Mouse (Mus musculus) C2C12 (cell line): Measurements from ENCODE around the gene Hist3h2a. TPM values are rescaled to one million over a fixed set of nuclear protein-coding genes. Genes with fewer than 3 reads are reported as not detected.
"Not testable (repeated sequence)": the region's sequence is repeated elsewhere in the genome, so short reads cannot be mapped to it uniquely, and the experiment has no call there.

Source experiments
- H3K27me3 ChIP-seq: one replicate; pipeline ENCODE4 v1.6.1; 2011; ENCODE audit not compliant: control insufficient read depth, insufficient read depth, insufficient read length
- H3K36me3 ChIP-seq: one replicate; pipeline ENCODE4 v1.6.1; 2011; ENCODE audit not compliant: control insufficient read depth, insufficient read depth
- H3K4me3 ChIP-seq: one replicate; pipeline ENCODE4 v1.5.1; 2011; ENCODE audit warnings: mild to moderate bottlenecking, control low read depth; ENCODE audit not compliant: poor library complexity, insufficient read depth, severe bottlenecking
- H3K79me2 ChIP-seq: one replicate; pipeline ENCODE4 v1.6.1; 2011; ENCODE audit not compliant: control insufficient read depth, insufficient read depth
- H3K79me3 ChIP-seq: one replicate; pipeline ENCODE4 v1.6.1; 2011; ENCODE audit warnings: low read depth, control low read depth
- H3ac ChIP-seq: one replicate; pipeline ENCODE3; 2011; ENCODE audit warnings: low read depth; ENCODE audit not compliant: control insufficient read depth, insufficient read length
- CEBPB ChIP-seq: IDR thresholded peaks from one replicate; pipeline ENCODE4 v1.6.1; 2011; ENCODE audit warnings: low read depth, mild to moderate bottlenecking, control low read depth, moderate library complexity
- CTCF ChIP-seq: IDR thresholded peaks from one replicate; pipeline ENCODE4 v1.5.1; 2011; ENCODE audit not compliant: control insufficient read depth, insufficient read depth, insufficient read length
- FOSL1 ChIP-seq: IDR thresholded peaks from one replicate; pipeline ENCODE4 v1.8.0; 2011; ENCODE audit warnings: mild to moderate bottlenecking, low read length; ENCODE audit not compliant: poor library complexity, insufficient read depth, severe bottlenecking
- MAX ChIP-seq: IDR thresholded peaks from one replicate; pipeline ENCODE4 v1.6.1; 2011; ENCODE audit warnings: mild to moderate bottlenecking, control low read depth
- MYOD1 ChIP-seq: IDR thresholded peaks from one replicate; pipeline ENCODE4 v1.6.1; 2011; ENCODE audit warnings: low read depth; ENCODE audit not compliant: control insufficient read depth, insufficient read length
- MYOG ChIP-seq: IDR thresholded peaks from one replicate; pipeline ENCODE4 v1.6.1; 2011; ENCODE audit not compliant: control insufficient read depth, insufficient read length; ENCODE audit errors: extremely low read depth
- USF1 ChIP-seq: IDR thresholded peaks from one replicate; pipeline ENCODE4 v1.6.1; 2011; ENCODE audit warnings: low read depth, mild to moderate bottlenecking, control low read depth, moderate library complexity
- polyA plus RNA-seq: library from polyadenylated mRNA; unstranded; fragments of >200 nt; fragmentation: generic; extraction: Trizol; gene quantifications from one replicate; pipeline ENCODE4 v1.2.1, GENCODE M21; 2012; ENCODE audit warnings: missing spikeins

Gene Hist3h2a
- polyA plus RNA-seq, 1 experiment: 11.4 TPM

DNA sequence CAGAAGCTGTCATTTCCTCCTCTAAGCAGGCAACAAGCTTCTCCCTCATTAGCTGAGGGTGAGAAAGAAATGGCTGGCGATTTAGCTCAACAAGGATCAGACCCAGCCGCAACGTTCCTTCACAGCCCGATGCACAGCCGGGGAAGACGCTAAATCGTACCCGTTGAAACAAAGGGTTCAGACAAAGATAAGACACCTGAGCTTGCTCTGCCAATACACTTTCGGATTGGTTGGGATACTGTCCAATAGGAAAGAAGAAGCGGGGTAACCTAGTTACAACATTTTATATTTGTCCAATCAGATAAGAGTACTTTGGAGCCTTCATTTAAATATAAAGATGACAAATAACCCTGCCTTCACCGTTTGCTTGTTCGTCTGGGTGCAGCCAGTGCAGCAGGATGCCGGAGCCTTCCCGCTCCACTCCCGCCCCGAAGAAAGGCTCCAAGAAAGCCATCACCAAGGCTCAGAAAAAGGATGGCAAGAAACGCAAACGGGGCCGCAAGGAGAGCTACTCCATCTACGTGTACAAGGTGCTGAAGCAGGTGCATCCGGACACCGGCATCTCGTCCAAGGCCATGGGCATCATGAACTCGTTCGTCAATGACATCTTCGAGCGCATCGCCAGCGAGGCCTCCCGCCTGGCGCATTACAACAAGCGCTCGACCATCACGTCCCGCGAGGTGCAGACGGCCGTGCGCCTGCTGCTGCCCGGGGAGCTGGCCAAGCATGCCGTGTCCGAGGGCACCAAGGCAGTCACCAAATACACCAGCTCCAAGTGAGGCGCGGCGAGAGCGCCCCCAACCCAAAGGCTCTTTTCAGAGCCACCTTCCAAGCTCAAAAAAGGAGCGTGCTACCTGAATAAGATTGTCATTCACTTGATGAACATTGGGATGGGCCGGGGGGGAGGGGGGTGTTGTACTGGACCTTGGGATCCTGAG lies 5.7 kb upstream of the Hist3h2a start, which contains the start of gene Hist3h2ba:
Hist3h2ba (plus strand) TSS at position 379 of the 938 bp plus-strand sequence.
- H3K79me2 ChIP-seq: no peaks in the 10 kb centered on the region
- TF ChIP-seq CTCF: no peak
- no peak for TF ChIP-seq CEBPB
- TF ChIP-seq FOSL1: no peak
- no peak for TF ChIP-seq MYOG
- no peak for TF ChIP-seq MYOD1
- TF ChIP-seq MAX: no peak
- no peak for TF ChIP-seq USF1
- H3K27me3 ChIP-seq: peaks cover 32% of the 10 kb centered on the region
- H3K36me3 ChIP-seq: no peaks in the 10 kb centered on the region
- no peaks in the 10 kb centered on the region for H3K79me3 ChIP-seq
- no peak within 1 kb of the TSS for H3ac ChIP-seq
- H3K4me3 ChIP-seq: no peak within 1 kb of the TSS

DNA sequence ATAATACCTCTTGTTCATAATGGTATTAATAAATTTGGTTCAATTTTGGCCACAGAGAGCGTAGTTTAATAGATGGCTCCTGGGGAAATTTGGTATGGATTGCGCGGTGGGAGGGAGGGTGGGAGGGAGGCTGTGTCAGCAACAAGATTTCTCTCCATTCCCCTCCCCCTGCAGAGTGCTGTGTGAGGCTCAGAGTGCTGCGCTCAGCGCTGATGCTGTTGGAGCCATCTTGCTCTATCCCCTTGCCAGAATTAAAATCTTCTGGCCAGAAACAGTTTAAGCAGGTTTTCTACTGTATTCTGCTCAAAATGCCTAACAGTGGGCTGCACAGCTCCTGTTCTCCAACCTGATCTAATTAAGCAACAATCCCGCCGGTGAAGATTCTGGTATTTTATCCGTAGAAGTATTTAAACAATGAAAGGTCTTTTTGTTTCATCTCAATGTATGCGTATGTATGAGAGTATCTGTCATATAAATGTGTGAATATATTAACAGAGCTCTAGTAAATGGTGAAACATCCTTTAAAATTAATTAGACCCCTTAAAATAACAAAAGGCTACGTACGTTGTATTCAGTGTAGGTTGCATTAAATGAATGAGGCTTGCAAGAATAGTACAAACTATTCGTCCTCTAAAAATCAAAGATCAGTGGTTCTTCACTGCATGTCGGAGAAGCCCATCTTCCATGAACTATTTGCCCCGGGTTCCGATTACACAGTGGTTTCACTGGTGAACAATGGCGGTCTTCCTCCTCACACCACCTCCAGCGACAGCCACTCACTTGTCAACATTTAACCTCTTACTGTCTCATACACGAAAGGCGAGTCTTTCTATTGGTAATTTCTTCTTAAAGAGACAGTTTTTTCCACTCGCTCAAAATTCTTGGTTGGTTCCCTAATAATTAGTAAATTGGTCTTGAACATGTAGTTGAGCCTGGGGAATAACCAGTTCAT lies 4.7 kb upstream of the Hist3h2a start:
- no peak overlapping the region for H3K4me3 ChIP-seq
- peaks cover 26% of the 10 kb centered on the region for H3K27me3 ChIP-seq
- H3K36me3 ChIP-seq: no peaks in the 10 kb centered on the region
- no peak overlapping the region for H3ac ChIP-seq
- no peaks in the 10 kb centered on the region for H3K79me2 ChIP-seq
- TF ChIP-seq MYOG (no peak), FOSL1 (no peak), USF1 (no peak), MYOD1 (no peak), CTCF (no peak), MAX (no peak), CEBPB (peak; percentile 29)
- H3K79me3 ChIP-seq: no peaks in the 10 kb centered on the region

- peaks cover 10% of the 10 kb centered on the region for H3K79me3 ChIP-seq
- peaks cover 15% of the 10 kb centered on the region for H3K27me3 ChIP-seq
- no peak overlapping the region for H3K4me3 ChIP-seq
- peaks cover 13% of the 10 kb centered on the region for H3K79me2 ChIP-seq
- no peak overlapping the region for H3ac ChIP-seq
- H3K36me3 ChIP-seq: peaks cover 7% of the 10 kb centered on the region
- no peak for TF ChIP-seq USF1
- no peak for TF ChIP-seq MYOG
- TF ChIP-seq MYOD1: no peak
- TF ChIP-seq FOSL1: no peak
- no peak for TF ChIP-seq CEBPB
- TF ChIP-seq CTCF: no peak
- TF ChIP-seq MAX: no peak
Observed at GRCm38 (mm10) chr11:58951210-58951609, 3.3 kb upstream of the Hist3h2a start.

- Histone ChIP-seq H3K79me3 (peaks cover 17% of the 10 kb centered on the region), H3K79me2 (peaks cover 29% of the 10 kb centered on the region), H3K27me3 (peaks cover 13% of the 10 kb centered on the region), H3K4me3 (no peak overlapping the region), H3K36me3 (peaks cover 24% of the 10 kb centered on the region), H3ac (peak overlapping the region; percentile 57)
- TF ChIP-seq CEBPB: no peak
Observed at GRCm38 (mm10) chr11:58953351-58954169, 925 bp upstream of the Hist3h2a start.

- Histone ChIP-seq H3ac (peak overlapping the region; percentile 32), H3K79me2 (peaks cover 29% of the 10 kb centered on the region), H3K36me3 (peaks cover 24% of the 10 kb centered on the region), H3K79me3 (peaks cover 17% of the 10 kb centered on the region)
- H3K4me3 ChIP-seq, H3K27me3 ChIP-seq: not testable (repeated sequence)
Observed at GRCm38 (mm10) chr11:58954170-58954419, 390 bp upstream of the Hist3h2a start.
